Mouse (Mus musculus) kidney, postnatal 10 days (tissue): Measurements from ENCODE around the gene 1110032A03Rik.
A peak's percentile ranks its signal among the peaks of the same experiment; 100 is the strongest.

ENCODE experiments used
- DNase-seq: peaks from one replicate; pipeline ENCODE4 v3.0.0; 2021; ENCODE audit warnings: mixed read lengths

1110032A03Rik gene

DNA sequence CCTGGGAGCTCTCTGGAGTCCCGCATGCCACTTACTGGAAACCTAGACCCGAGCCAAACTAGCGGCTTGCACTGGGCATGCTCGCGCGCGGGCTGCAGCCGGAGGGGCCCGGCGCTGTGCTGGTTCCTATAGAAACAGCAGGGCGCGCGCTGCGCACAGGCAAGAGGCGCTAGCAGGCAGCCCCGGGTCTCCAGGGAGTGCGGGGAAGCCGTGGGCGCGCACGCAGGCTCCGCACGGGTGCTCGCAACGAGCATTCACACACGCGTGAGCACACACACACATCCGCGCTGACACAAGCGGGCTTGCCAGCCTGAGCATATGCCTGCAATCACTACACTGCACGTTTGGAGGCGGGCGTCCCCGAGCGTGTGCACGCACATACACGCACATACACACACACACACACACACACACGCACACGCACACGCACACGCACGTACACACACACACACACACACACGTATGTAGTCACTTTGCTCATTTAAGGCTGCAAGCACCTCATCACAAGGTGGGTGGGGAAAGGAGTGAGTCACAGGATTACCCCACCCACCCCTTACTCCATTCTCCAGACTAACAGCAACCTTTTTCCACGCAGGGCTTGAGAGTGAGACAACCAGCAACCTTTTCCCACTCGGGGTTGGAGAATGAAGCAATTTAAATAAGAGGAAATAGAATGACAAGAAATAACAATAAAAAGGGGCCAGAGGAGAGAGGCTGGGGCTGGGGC lies 47.2 kb downstream of the 1110032A03Rik start:
- peak; percentile 86 for DNase-seq

DNA sequence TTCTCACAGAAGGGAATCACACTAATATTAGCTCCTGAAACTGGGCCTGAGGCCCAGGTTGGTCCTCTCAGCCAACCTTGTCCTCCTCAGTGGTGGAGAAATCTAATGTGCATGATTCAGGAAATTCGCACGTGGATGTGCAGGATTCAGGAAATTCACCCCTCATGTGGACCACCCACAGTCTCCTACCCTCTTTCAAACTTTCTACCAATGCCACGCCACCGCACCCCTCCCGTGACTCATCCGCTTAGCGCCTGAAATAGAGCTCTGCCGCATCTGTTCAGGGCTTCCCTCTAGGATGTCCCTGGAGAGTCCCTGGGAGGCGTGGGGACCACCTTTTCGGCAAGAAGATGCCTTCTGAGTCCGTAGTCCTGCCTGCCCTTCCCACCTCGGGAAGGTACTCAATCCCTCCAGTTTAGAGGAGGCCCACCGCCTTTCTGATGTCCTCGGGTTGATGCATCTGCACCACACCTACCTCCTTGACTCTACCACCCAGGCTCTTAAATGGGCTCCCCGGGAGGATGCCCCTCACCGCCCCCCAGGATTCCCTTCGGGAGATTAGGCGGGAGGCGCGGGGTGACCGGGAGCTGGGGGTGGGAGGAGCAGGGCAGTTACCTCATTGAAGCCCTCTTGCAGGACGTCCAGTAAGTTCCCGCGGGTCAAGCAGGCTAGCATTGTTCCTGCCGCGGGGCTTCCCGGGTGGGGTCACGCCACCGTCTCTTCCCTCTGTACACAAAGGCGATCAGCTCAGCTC lies 48.0 kb downstream of the 1110032A03Rik start:
- no peak for DNase-seq

DNA sequence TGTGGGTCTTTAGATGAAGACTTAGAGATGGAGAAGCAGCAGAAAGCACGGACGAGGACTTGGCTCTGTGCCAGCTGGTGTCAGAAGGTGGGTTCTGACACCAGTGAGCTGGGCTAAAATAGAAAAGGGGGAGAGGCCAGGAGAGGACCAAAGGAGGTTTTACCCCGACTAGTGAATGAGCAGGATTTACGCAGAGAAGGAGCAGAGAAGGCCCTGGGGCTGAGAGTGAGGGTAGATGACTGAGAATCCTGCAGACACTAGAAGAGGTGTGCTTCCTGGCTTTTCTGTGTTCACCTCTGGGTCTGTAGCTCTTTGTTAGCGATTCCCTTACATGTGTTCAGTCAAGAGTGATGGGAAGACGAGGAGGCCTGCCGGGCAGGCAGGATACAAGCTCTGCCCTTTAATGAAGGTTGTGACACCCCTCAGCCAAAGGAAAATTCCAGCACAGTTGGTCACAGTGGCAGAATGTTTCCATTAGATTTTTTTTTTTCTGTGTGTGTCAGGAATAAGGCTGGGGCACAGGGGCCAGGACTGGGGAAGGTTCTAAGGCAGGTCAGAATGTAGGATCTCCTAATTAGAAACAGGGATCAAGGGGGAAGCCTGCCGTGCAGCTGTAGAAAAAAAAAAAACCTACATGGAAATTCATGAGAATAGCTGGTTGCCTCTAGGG lies 49.3 kb downstream of the 1110032A03Rik start:
- DNase-seq, result no peak

DNA sequence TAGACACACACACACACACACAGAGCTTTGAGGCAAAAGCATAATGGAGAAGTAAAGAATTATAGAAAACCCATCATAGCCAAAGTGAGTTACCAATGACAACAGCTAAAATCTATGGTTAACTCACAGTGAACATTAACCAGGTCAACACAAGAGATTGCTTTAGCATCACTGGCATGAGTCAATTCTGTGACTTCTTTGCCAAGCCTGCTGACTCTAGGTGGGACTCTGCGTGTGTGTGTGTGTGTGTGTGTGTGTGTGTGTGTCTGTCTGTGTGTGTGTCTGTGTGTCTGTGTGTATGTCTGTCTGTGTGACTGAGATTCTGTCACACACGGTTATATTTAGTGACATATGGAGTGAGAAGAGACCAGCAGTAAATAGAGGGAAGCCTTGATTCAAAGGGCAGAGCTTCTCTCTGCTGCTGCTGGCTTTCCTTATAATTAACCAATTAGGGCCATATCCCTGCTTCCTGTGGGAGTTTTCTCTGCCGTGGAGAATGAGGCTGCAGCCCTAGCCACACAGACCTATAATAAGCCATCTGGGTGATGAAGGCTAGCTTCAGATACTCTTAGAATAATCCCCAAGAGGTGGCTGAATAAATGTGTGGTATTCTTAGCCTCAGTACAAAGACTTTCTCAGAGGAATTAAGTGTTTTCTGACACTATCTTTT lies 50.5 kb downstream of the 1110032A03Rik start:
- no peak for DNase-seq

DNA sequence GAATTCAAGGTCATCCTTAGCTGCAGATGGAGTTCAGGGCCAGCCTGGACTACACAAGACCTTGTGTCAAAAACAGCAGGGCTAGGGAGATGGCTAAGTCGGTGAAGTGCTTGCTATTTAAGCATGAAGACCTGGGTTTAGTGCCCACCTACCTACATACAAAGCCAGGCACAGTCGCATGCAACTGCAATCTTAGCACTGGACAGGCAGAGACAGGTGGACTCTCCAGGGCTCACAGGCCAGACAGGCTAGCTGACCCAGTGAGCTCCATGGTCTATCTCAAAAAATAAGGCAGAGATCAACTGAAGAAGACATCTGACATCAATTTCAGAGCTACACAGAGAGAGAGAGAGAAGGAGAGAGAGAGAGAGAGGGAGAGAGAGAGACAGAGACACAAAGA lies 51.2 kb downstream of the 1110032A03Rik start:
- no peak for DNase-seq

DNA sequence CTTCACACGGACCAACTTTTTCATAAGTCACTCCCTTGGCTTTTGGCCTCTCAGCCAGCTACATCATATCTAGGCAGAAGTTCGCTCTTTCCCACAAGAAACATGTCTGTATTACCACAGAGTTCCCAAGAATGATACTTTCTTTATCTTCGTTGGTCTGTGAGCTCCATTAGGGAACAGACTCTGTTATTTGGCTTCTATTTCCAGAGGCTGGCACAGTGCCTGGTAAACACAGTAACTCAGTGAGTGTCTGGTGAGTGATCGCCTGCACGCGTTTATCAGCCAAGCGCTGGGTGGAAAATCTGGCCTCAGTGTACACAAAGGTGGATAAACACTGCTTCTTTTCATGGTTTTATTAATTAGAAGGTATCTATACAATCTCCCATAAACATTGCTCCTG lies 51.9 kb downstream of the 1110032A03Rik start:
- peak; percentile 82 for DNase-seq

DNA sequence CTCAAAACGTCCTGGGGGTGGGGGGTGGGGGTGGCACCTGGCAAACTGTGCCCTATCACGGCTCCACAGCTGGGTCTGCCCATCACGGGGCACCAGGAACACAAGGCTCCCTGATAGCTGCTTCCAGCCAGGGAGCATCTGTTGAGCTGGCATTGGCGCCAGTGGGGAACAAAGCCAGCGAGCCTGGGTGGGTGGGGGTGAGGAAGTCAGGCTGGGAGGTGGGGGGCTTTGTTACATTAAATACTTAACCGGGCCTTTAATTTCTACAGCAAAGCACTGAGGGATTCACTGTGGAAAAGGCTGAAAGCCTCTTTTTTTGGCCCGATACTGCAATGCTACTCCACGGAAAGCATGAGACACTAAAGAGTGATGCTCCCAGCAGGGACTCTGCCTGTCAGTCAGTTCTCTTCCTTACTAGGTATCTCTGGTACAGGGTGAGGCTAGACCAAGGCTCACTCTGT lies 52.8 kb downstream of the 1110032A03Rik start:
- DNase-seq, result no peak

DNA sequence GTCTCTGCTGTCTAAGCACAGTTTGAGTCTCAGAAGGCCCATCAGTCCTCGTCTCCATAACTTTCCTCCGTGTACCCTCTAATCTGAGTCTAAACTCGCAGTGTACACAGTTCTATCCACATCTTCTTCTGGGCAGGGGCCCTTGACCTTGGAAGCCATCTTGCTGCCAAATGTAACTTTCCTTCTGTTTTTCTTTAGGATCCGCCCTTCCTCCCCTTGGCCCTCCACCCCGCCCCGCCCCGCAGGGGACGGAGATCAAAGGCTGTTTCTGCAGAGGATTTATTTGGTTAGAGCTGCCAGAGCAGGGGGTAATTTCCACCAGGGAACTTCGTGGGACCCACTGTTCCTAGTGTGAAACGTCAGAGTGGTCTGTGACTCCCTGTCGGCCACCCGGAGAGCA lies 54.3 kb downstream of the 1110032A03Rik start:
- peak; percentile 37 for DNase-seq

DNA sequence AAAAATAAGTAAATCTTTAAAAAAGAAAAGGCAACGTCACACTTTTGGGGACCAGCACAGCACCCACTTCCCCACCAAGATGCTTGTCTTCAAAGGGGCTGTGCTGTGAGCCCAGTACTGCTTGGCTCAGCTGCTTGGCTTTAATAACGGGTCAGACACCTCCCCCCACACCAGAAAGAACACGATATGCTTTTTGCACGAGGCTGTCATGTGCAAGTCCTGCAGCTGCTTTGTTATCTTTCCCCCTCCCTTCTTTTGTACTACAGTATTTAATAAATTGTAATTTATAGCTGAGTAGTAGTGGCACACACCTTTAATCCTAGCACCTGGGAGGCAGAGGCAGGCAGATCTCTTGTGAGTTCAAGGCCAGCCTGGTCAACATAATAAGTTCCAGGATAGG lies 56.4 kb downstream of the 1110032A03Rik start:
- DNase-seq, result no peak

DNA sequence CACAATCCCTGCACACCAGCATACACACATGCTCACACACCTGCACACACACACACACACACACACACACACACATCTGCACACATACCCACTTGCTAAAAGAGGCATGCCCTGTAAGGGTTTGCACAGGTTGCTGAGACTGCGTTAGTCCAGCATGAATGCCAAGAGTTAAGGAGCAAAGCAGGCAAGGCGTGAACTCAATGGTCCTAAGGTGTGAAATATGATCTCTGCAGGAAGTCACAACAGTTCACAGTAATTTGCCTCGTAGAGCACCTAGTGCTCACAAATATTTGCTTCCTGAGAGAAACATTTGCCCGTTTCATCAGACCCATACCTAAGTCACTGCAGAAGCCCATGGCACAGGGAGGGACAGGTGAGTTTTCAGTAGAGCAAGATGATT lies 61.1 kb downstream of the 1110032A03Rik start:
- no peak for DNase-seq
